ENCODE assay signal across 26 mouse cellular contexts in the genomic region with DNA sequence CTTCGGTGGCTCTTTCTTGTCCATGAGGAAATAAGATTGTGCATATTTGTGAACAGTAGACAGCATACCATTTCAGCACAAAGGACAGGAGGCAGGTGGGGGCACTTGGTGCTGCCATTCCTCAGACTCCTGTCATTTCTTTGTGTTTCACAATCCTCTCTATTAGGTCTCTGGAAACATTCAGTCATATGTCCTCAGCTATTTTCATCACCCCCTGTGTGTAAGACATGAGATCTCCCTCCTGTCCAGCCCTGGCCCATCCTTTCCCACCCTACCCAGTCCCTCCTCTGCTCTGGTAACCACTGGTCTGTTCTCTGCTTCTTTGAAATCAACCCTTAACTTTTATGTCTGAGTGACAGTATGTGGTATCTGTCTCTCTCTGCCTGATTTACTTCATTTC. TPM values are rescaled to one million over a fixed set of nuclear protein-coding genes. Genes with fewer than 3 reads are reported as not detected.
DNase-seq lines count a peak whose midpoint lies in the region; ATAC-seq and TF ChIP-seq lines count a peak whose summit lies in the region.
"Had no signal": no experiment of that assay in that cellular context is flagged by ENCODE, and none has a peak within 500 bp of the region (broad histone marks: within the 10 kb centered on the region; RNA-seq: fewer than 3 reads in every experiment).

No protein-coding gene starts in this region.

- dilution Hi-C loops in CH12.LX (cut with MboI; ENCODE audit: extremely low pct_ligation_motif_present, extremely low pct_unique_long_range_greater_than_20kb, low sequenced_read_pairs): no loop called here

- TF ChIP-seq EP300 in CH12.LX (IDR thresholded peaks at IDR 0.05; ENCODE audit: low read length): no peak

- H3K4me3 ChIP-seq in embryonic facial prominence, embryonic 15.5 days (replicated peaks): no peak overlapping the region
- no peak overlapping the region for H3K4me3 ChIP-seq in embryonic facial prominence, embryonic 10.5 days
- H3K4me3 ChIP-seq in heart, embryonic 15.5 days: 0 out of 2 replicates have a peak overlapping the region, but pooled peaks have one; percentile 68
- H3K4me3 ChIP-seq in heart, embryonic 12.5 days: no peak overlapping the region
- no peak overlapping the region for H3K4me3 ChIP-seq in kidney, embryonic 16.5 days (ENCODE audit: low read length)
- H3K4me3 ChIP-seq in CH12.LX (replicated peaks in 1 of 3; ENCODE audit: low read depth in 2 of 3, low read length in 2 of 3, poor library complexity in 1 of 3): peak overlapping the region; percentile 7 to 74 (median 42)
- no peak overlapping the region for H3K4me3 ChIP-seq in hindbrain, embryonic 10.5 days
- H3K4me3 ChIP-seq: forebrain, embryonic 10.5 days; hindbrain, embryonic 12.5 days; limb, embryonic 12.5 days; lung, embryonic 15.5 days had no signal

- TF ChIP-seq POLR2A in CH12.LX (IDR thresholded peaks at IDR 0.05; ENCODE audit: low read depth, low read length): no peak

- no peak for TF ChIP-seq CTCF in CH12.LX (conservative IDR thresholded peaks at IDR 0.05 in 1 of 2, IDR thresholded peaks at IDR 0.05 in 1 of 2; ENCODE audit: low read depth in 2 of 2, low read length in 2 of 2)

- peak overlapping the region; percentile 24; the same call in 1 of the 2 replicates for H3K4me2 ChIP-seq in embryonic facial prominence, embryonic 15.5 days (replicated peaks)
- H3K4me2 ChIP-seq in heart, embryonic 15.5 days: peak overlapping the region; percentile 96
- no peak overlapping the region for H3K4me2 ChIP-seq in heart, embryonic 12.5 days
- no peak overlapping the region for H3K4me2 ChIP-seq in kidney, embryonic 16.5 days (replicated peaks; ENCODE audit: low read depth, low read length)
- H3K4me2 ChIP-seq in CH12.LX (ENCODE audit: insufficient read depth, low read depth, poor library complexity, severe bottlenecking): peak overlapping the region; percentile 84
- H3K4me2 ChIP-seq: heart, embryonic 11.5 days; hindbrain, embryonic 12.5 days; limb, embryonic 12.5 days had no signal

- H3K27me3 ChIP-seq in embryonic facial prominence, embryonic 15.5 days: no peaks in the 10 kb centered on the region
- no peaks in the 10 kb centered on the region for H3K27me3 ChIP-seq in embryonic facial prominence, embryonic 10.5 days (replicated peaks; ENCODE audit: low read depth, poor library complexity, severe bottlenecking)
- no peaks in the 10 kb centered on the region for H3K27me3 ChIP-seq in heart, embryonic 15.5 days
- H3K27me3 ChIP-seq in heart, embryonic 12.5 days (replicated peaks): no peaks in the 10 kb centered on the region
- H3K27me3 ChIP-seq in kidney, embryonic 16.5 days (ENCODE audit: insufficient read depth, low read length): no peaks in the 10 kb centered on the region
- H3K27me3 ChIP-seq in CH12.LX (replicated peaks): no peaks in the 10 kb centered on the region
- no peaks in the 10 kb centered on the region for H3K27me3 ChIP-seq in hindbrain, embryonic 10.5 days (ENCODE audit: insufficient read depth, poor library complexity, severe bottlenecking)
- H3K27me3 ChIP-seq: hindbrain, embryonic 12.5 days; limb, embryonic 12.5 days; lung, embryonic 15.5 days had no signal

- H3K36me3 ChIP-seq in embryonic facial prominence, embryonic 15.5 days: peaks cover 9% of the 10 kb centered on the region
- peaks cover 85% of the 10 kb centered on the region for H3K36me3 ChIP-seq in embryonic facial prominence, embryonic 10.5 days (replicated peaks)
- H3K36me3 ChIP-seq in heart, embryonic 15.5 days: peaks cover 15% of the 10 kb centered on the region
- H3K36me3 ChIP-seq in heart, embryonic 12.5 days: peaks cover 38% of the 10 kb centered on the region
- peaks cover 13% of the 10 kb centered on the region for H3K36me3 ChIP-seq in kidney, embryonic 16.5 days (ENCODE audit: insufficient read depth, low read length)
- H3K36me3 ChIP-seq in CH12.LX (replicated peaks in 1 of 2; ENCODE audit: control insufficient read depth in 1 of 2, insufficient read depth in 1 of 2, low read length in 1 of 2): peaks cover 33 to 80% of the 10 kb centered on the region in 2 experiments
- peaks cover 82% of the 10 kb centered on the region for H3K36me3 ChIP-seq in hindbrain, embryonic 10.5 days

- no peak for TF ChIP-seq RAD21 in CH12.LX (IDR thresholded peaks at IDR 0.05; ENCODE audit: low read depth, low read length)

- no peak for DNase-seq in embryonic facial prominence, embryonic 10.5 days (ENCODE audit: low spot score)
- DNase-seq in kidney, postnatal 25 days: no peak
- no peak for DNase-seq in CH12.LX (ENCODE audit: extremely low read depth)
- DNase-seq in hindbrain, embryonic 10.5 days (ENCODE audit: low spot score): no peak
- DNase-seq: adrenal gland, postnatal 14 days; cerebellum, adult 8-10 months; cerebellum, postnatal 36 days; embryo, embryonic 11 days; gastrocnemius, postnatal 36 days; kidney, adult 9 months; kidney, postnatal 4 days; right cerebral cortex, adult 18-20 months; right cerebral cortex, postnatal 4 days; thymus, postnatal 14 days had no signal

- 89% methylated on average over 1 of the region's 1 CpGs for WGBS in embryonic facial prominence, embryonic 15.5 days
- WGBS in embryonic facial prominence, embryonic 10.5 days: 89% methylated on average over 1 of the region's 1 CpGs
- WGBS in heart, embryonic 15.5 days: 66% methylated on average over 1 of the region's 1 CpGs
- 69% methylated on average over 1 of the region's 1 CpGs for WGBS in heart, embryonic 12.5 days
- WGBS in kidney, embryonic 16.5 days: 100% methylated on average over 1 of the region's 1 CpGs
- WGBS in hindbrain, embryonic 10.5 days: 95% methylated on average over 1 of the region's 1 CpGs

- H3K79me2 ChIP-seq in CH12.LX (replicated peaks; ENCODE audit: control insufficient read depth, extremely low read depth, insufficient read depth, poor library complexity, severe bottlenecking): peaks cover 92% of the 10 kb centered on the region

- no peaks in the 10 kb centered on the region for H3K9me3 ChIP-seq in embryonic facial prominence, embryonic 15.5 days (replicated peaks)
- H3K9me3 ChIP-seq in embryonic facial prominence, embryonic 10.5 days: no peaks in the 10 kb centered on the region
- H3K9me3 ChIP-seq in heart, embryonic 15.5 days (replicated peaks): no peaks in the 10 kb centered on the region
- H3K9me3 ChIP-seq in heart, embryonic 12.5 days (replicated peaks): no peaks in the 10 kb centered on the region
- no peaks in the 10 kb centered on the region for H3K9me3 ChIP-seq in kidney, embryonic 16.5 days (ENCODE audit: low read length)
- H3K9me3 ChIP-seq in CH12.LX (replicated peaks; ENCODE audit: low read length): no peaks in the 10 kb centered on the region
- no peaks in the 10 kb centered on the region for H3K9me3 ChIP-seq in hindbrain, embryonic 10.5 days
- H3K9me3 ChIP-seq: forebrain, embryonic 10.5 days; hindbrain, embryonic 12.5 days; limb, embryonic 12.5 days; lung, embryonic 15.5 days; midbrain, embryonic 10.5 days had no signal

- no peak for ATAC-seq in embryonic facial prominence, embryonic 15.5 days (ENCODE audit: insufficient number of reproducible peaks, low FRiP score, low TSS enrichment, low read depth)
- no peak for ATAC-seq in heart, embryonic 15.5 days (replicated peaks; ENCODE audit: insufficient number of reproducible peaks, insufficient read depth, low FRiP score, low read depth)
- no peak for ATAC-seq in heart, embryonic 12.5 days (ENCODE audit: insufficient number of reproducible peaks, low FRiP score)
- no peak for ATAC-seq in kidney, embryonic 16.5 days (ENCODE audit: low FRiP score, low TSS enrichment)
- ATAC-seq: forebrain, embryonic 16.5 days; midbrain, embryonic 16.5 days had no signal

- peaks cover 58% of the 10 kb centered on the region for H3K4me1 ChIP-seq in embryonic facial prominence, embryonic 15.5 days
- H3K4me1 ChIP-seq in embryonic facial prominence, embryonic 10.5 days: peaks cover 63% of the 10 kb centered on the region
- H3K4me1 ChIP-seq in heart, embryonic 15.5 days (replicated peaks): peaks cover 82% of the 10 kb centered on the region
- peaks cover 84% of the 10 kb centered on the region for H3K4me1 ChIP-seq in heart, embryonic 12.5 days (replicated peaks)
- peaks cover 53% of the 10 kb centered on the region for H3K4me1 ChIP-seq in kidney, embryonic 16.5 days (ENCODE audit: insufficient read depth, low read length)
- H3K4me1 ChIP-seq in CH12.LX (ENCODE audit: control insufficient read depth in 1 of 2, insufficient read depth in 2 of 2): peaks cover 20 to 59% of the 10 kb centered on the region in 2 experiments
- H3K4me1 ChIP-seq in hindbrain, embryonic 10.5 days (replicated peaks): peaks cover 68% of the 10 kb centered on the region

- in situ Hi-C loops in CH12.LX (cut with MboI; ENCODE audit: low pct_ligation_motif_present, low pct_unique_long_range_greater_than_20kb, low sequenced_read_pairs): no loop called here

- no peak overlapping the region for H3K27ac ChIP-seq in embryonic facial prominence, embryonic 15.5 days (replicated peaks)
- no peak overlapping the region for H3K27ac ChIP-seq in embryonic facial prominence, embryonic 10.5 days (replicated peaks)
- peak overlapping the region; percentile 30; the same call in 1 of the 2 replicates for H3K27ac ChIP-seq in heart, embryonic 15.5 days
- H3K27ac ChIP-seq in heart, embryonic 12.5 days (ENCODE audit: poor library complexity, severe bottlenecking): no peak overlapping the region
- no peak overlapping the region for H3K27ac ChIP-seq in kidney, embryonic 16.5 days (ENCODE audit: low read length)
- peak overlapping the region; percentile 7; the same call in 1 of the 2 replicates for H3K27ac ChIP-seq in CH12.LX (ENCODE audit: insufficient read depth, low read depth)
- no peak overlapping the region for H3K27ac ChIP-seq in hindbrain, embryonic 10.5 days
- H3K27ac ChIP-seq: forebrain, embryonic 10.5 days; hindbrain, embryonic 12.5 days; limb, embryonic 12.5 days; lung, embryonic 15.5 days; midbrain, embryonic 10.5 days had no signal

- no peak overlapping the region for H3K9ac ChIP-seq in embryonic facial prominence, embryonic 15.5 days
- H3K9ac ChIP-seq in heart, embryonic 15.5 days: 0 out of 2 replicates have a peak overlapping the region, but pooled peaks have one; percentile 21
- no peak overlapping the region for H3K9ac ChIP-seq in heart, embryonic 12.5 days
- 0 out of 2 replicates have a peak overlapping the region, but pooled peaks have one; percentile 11 for H3K9ac ChIP-seq in kidney, embryonic 16.5 days (replicated peaks; ENCODE audit: low read length)
- peak overlapping the region; percentile 53; the same call in 1 of the 2 replicates for H3K9ac ChIP-seq in CH12.LX (ENCODE audit: insufficient read depth, low read depth)
- H3K9ac ChIP-seq: hindbrain, embryonic 12.5 days; limb, embryonic 12.5 days; lung, embryonic 15.5 days had no signal

RNA-seq across cellular contexts. Expression of a gene that starts 5.1 kb away (rescaled TPM):
- 53.8 and 53.9 TPM in 2 replicates for polyA plus RNA-seq in embryonic facial prominence, embryonic 15.5 days (2015; fragmentation: Nextera tagmentation; extraction: Ambion mirVana)
- polyA plus RNA-seq in embryonic facial prominence, embryonic 10.5 days (2016; fragmentation: Nextera tagmentation; extraction: Ambion mirVana): 52.1 and 60.8 TPM in 2 replicates
- polyA plus RNA-seq in heart, embryonic 15.5 days (2015; fragmentation: Nextera tagmentation; extraction: Ambion mirVana): 50.3 and 56.1 TPM in 2 replicates
- 37.8 and 40.8 TPM in 2 replicates for polyA plus RNA-seq in heart, embryonic 12.5 days (2016; fragmentation: Nextera tagmentation; extraction: Ambion mirVana)
- polyA plus RNA-seq in kidney, embryonic 16.5 days (2015; fragmentation: Nextera tagmentation; extraction: Ambion mirVana): 55.7 and 58.1 TPM in 2 replicates
- total RNA-seq in CH12.LX (2012; rRNA removed) (64.5 and 68.6 TPM in 2 replicates), CH12.LX (2014; rRNA removed) (52.6 and 52.7 TPM in 2 replicates)
- 54.6 and 60.5 TPM in 2 replicates for polyA plus RNA-seq in CH12.LX (2012; ENCODE audit: insufficient read length, low read depth)
- 49.0 and 53.1 TPM in 2 replicates for polyA plus RNA-seq in hindbrain, embryonic 10.5 days (2016; fragmentation: Nextera tagmentation; extraction: Ambion mirVana)

RNA-seq across cellular contexts. Expression of a gene that starts 46.0 kb away (rescaled TPM):
- 47.7 and 49.0 TPM in 2 replicates for polyA plus RNA-seq in embryonic facial prominence, embryonic 15.5 days (2015; fragmentation: Nextera tagmentation; extraction: Ambion mirVana)
- 44.0 and 44.4 TPM in 2 replicates for polyA plus RNA-seq in embryonic facial prominence, embryonic 10.5 days (2016; fragmentation: Nextera tagmentation; extraction: Ambion mirVana)
- polyA plus RNA-seq in heart, embryonic 15.5 days (2015; fragmentation: Nextera tagmentation; extraction: Ambion mirVana): 43.9 and 45.3 TPM in 2 replicates
- 48.2 and 54.3 TPM in 2 replicates for polyA plus RNA-seq in heart, embryonic 12.5 days (2016; fragmentation: Nextera tagmentation; extraction: Ambion mirVana)
- 63.8 and 68.7 TPM in 2 replicates for polyA plus RNA-seq in kidney, embryonic 16.5 days (2015; fragmentation: Nextera tagmentation; extraction: Ambion mirVana)
- total RNA-seq in CH12.LX (2012; rRNA removed): 29.5 and 31.1 TPM in 2 replicates
- total RNA-seq in CH12.LX (2014; rRNA removed): 67.6 and 77.0 TPM in 2 replicates
- polyA plus RNA-seq in CH12.LX (2012; ENCODE audit: insufficient read length, low read depth): 37.4 and 38.2 TPM in 2 replicates
- polyA plus RNA-seq in hindbrain, embryonic 10.5 days (2016; fragmentation: Nextera tagmentation; extraction: Ambion mirVana): 35.8 and 44.0 TPM in 2 replicates

Comparison
In these comparisons a context has a peak if more than half of its experiments do, and no peak if none do; other contexts are left out.
1. H3K27ac ChIP-seq: peak in heart, embryonic 15.5 days (single experiment) and CH12.LX (single experiment); none in embryonic facial prominence, embryonic 15.5 days (single experiment), embryonic facial prominence, embryonic 10.5 days (single experiment), heart, embryonic 12.5 days (single experiment), kidney, embryonic 16.5 days (single experiment) and hindbrain, embryonic 10.5 days (single experiment).
2. H3K4me2 ChIP-seq: peak in embryonic facial prominence, embryonic 15.5 days (single experiment), heart, embryonic 15.5 days (single experiment) and CH12.LX (single experiment); none in heart, embryonic 12.5 days (single experiment) and kidney, embryonic 16.5 days (single experiment).
3. H3K4me3 ChIP-seq: peak in heart, embryonic 15.5 days (single experiment) and CH12.LX (3 of 3); none in embryonic facial prominence, embryonic 15.5 days (single experiment), embryonic facial prominence, embryonic 10.5 days (single experiment), heart, embryonic 12.5 days (single experiment), kidney, embryonic 16.5 days (single experiment) and hindbrain, embryonic 10.5 days (single experiment).
4. H3K9ac ChIP-seq: peak in heart, embryonic 15.5 days (single experiment), kidney, embryonic 16.5 days (single experiment) and CH12.LX (single experiment); none in embryonic facial prominence, embryonic 15.5 days (single experiment) and heart, embryonic 12.5 days (single experiment).